Mouse (Mus musculus) A20 (cell line): Measurements from ENCODE around the gene Fcgr1.
"Not testable (repeated sequence)": the region's sequence is repeated elsewhere in the genome, so short reads cannot be mapped to it uniquely, and the experiment has no call there.

Experiments
- DNase-seq: peaks from one replicate; pipeline ENCODE4 v3.0.0-alpha.2; 2011; ENCODE audit warnings: low read depth, low spot score

The Fcgr1 gene

GRCm38 (mm10) chr3:96273591-96274465 lies 19.9 kb downstream of the Fcgr1 start:
- DNase-seq = peak; percentile 80

GRCm38 (mm10) chr3:96269511-96270474 lies 24.0 kb downstream of the Fcgr1 start, which contains the start of gene Hist2h2bb:
Hist2h2bb (plus strand) TSS chr3:96269752.
- peak; percentile 98 for DNase-seq

- DNase-seq = not testable (repeated sequence)
Measured at GRCm38 (mm10) chr3:96268776-96269378, 24.9 kb downstream of the Fcgr1 start.

DNA sequence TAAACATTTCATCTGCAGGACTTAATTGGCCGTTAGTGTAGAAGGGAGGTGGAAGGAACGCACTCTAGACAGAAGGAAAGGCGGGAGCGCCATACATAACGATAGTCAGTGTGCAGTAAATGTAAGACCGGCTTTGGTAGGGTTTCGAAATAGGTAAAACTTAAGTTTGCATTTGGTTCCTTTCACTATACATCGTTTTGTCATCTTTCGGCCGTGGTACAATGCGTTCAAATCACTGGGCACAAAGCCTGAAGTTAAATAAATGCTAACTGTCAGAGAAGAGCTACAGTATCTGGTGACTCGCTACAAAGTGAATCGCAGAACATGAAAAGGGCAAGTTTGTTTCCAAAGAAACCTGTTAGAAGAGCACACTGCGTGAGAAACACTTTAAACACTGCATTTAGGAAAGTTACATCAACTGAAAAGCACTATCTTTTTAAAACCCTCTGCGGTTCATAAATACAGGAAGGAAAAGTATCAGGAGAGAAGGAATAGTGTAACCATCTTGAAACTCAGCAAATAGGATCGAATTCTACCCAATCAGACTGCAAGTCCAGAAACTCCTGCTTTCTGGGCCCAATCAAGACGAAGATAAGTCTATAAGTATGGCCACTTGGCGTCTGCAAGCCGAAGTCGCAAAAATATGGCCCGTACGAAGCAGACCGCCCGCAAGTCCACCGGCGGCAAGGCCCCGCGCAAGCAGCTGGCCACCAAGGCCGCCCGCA lies 25.6 kb downstream of the Fcgr1 start, which contains the start of gene Hist2h3b:
Hist2h3b (plus strand) TSS at position 604 of the 725 bp plus-strand sequence.
- DNase-seq = peak; percentile 92

GRCm38 (mm10) chr3:96267541-96267940 lies 26.2 kb downstream of the Fcgr1 start:
- peak; percentile 24 for DNase-seq

- DNase-seq = peak; percentile 58
Measured at GRCm38 (mm10) chr3:96266132-96266710, 27.5 kb downstream of the Fcgr1 start.

DNA sequence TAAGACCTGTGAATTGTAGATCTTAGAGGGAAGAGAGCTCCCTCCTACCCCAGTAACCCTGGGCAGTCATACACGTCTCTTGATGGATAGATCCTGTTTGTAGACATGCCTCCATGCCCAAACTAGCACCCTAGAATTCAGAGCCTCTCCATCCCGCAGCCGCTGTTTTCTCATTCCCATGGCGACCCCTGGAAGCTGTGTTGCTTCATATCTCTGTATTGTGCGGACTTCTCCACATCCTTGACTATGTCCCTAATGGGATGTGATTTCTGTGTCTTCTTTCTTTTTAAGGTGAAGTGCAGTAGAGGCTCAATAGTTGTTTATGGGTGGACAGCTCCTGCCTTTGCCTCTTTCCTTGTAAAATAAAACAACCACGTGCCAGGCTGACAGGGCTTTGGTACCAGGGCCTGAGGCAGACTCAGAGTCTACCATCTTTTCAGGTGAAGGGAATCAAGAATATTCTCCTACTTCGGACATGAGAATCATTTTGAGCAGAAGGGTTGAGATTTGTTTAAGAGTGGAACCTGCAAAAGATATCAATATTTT lies 29.3 kb downstream of the Fcgr1 start:
- DNase-seq = no peak

DNA sequence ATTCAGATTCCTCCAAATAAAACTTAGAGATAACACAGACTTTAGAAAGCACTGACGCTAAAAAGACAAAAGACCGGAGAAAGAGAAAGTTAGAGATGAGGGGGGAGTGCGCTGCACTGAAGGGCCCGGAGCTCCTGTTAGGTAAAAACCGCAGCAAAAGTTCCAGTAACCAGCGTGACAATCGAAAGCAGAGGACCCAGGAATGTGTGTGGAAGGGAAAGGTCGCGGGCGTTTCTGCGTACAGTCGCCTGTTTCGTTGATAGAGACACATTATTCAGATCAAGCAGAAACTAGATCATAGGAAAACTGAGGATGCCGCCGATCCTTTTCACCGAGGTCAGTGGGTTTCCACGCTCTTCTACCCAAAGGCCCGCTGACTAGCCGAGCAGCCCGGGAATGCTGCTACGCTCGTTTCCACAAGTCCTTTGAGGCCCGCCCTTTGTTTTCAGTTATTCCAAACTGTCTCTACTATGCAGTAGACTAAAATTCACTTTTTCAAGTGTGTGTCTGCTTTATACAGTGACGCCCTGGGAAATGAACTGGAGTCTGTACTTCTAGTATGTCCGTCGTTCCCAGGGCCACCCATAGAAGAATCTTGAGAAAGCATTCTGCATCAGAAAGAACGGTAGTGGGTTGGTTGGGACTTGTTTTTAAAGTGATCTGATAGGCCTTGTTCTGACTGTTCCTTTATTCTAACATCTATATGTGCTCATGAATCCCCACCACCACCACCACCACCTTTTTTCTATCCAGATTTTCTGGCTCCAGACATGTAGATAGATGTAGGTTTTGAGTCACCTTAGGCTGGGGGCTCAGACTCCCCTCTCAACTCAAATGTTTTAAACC lies 30.0 kb downstream of the Fcgr1 start:
- no peak for DNase-seq

DNA sequence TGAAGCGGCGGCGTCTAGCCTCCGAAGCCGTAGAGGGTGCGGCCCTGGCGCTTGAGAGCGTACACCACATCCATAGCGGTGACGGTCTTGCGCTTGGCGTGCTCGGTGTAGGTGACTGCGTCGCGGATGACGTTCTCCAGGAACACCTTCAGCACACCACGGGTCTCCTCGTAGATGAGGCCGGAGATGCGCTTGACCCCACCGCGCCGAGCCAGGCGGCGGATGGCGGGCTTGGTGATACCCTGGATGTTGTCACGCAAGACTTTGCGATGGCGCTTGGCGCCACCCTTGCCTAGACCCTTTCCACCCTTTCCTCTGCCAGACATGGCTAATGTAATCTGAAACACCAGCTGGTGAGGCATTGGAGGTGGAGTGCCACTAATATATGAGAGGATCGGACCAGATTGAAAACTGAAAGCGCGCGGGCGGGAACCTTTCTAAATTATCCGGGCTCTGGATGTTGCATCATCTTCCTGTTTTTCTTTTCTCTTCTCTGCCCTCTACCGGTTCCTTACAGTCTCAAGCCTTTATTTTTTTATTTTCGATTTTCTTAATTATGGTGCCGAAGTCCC lies 30.7 kb downstream of the Fcgr1 start, which contains the start of gene Hist2h4:
Hist2h4 (minus strand) TSS at position 333 of the 572 bp plus-strand sequence.
- DNase-seq = peak; percentile 98

DNA sequence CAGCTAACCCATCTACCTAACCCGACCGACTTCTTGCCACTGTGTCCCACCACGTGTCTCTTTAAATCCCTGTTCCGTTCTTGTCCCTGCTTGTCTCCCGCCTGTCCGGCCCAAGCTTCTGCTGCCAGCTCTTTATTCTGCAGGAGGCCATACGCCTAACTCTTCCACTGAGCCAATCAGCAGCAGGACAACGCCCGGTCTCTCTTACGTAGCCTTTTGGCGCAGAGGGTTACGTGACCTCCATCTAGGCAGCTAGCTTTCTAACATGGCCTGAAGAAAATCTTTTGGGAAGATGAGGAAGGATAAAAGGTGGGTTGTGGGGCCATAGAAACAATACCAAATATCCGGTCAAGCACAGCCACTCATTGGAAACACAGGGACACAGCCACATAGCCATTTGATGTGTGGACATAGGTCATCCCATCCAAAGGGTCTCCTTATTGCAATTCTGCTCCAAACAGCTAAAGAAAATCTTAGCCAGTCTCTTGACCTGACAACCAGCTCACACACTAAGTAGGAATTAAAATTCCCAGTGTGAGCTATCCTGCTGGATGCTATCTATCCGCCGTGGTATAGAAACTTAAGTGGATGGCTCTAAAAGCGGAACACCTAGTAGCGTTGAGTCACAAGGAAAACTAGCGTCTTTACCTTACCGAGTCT lies 31.4 kb downstream of the Fcgr1 start:
- DNase-seq = peak; percentile 81

GRCm38 (mm10) chr3:96261623-96262022 lies 32.1 kb downstream of the Fcgr1 start:
- DNase-seq = peak; percentile 53

DNA sequence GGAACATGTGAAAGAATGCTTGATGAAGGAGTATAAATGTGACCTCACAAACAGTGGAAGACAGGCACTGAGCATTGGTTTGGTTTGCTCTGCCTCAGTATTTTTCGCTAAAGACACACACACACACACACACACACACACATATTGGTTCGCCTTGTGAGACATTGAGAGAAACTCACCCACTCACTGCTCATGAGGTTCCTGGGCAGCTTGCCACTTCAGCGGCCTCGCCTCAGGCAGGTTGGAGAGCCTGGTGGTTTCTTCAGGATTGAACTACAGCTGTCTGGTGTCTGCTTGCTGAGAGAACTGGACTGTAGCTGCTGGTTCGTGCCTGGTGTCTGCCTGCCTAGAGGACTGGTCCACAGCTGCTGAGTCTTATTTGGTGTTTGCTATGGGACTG lies 33.5 kb downstream of the Fcgr1 start:
- DNase-seq = no peak

DNA sequence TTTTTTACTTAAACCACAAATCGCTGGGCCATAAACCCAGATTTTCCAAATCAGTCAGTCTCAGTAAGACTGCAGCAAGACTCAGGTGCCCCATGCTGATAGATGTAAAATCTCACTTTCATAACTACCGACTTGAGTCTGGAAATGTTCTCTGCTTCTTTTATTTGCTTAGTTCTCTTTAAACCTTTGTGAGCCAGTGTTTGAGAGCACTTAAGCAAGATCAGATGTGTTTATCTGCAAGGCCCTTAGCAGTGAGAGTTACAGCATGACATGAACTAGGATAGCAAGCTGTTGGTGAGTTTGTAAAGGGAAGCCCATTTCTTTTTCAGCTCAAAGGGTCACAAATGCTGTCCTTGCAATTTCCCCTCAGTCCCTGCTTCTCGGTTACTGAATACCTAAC lies 36.6 kb downstream of the Fcgr1 start:
- no peak for DNase-seq

GRCm38 (mm10) chr3:96255926-96256593 lies 37.7 kb downstream of the Fcgr1 start:
- no peak for DNase-seq

GRCm38 (mm10) chr3:96254683-96255355 lies 39.0 kb downstream of the Fcgr1 start:
- DNase-seq = no peak

- no peak for DNase-seq
Measured at GRCm38 (mm10) chr3:96251787-96252186, 42.0 kb downstream of the Fcgr1 start.

DNA sequence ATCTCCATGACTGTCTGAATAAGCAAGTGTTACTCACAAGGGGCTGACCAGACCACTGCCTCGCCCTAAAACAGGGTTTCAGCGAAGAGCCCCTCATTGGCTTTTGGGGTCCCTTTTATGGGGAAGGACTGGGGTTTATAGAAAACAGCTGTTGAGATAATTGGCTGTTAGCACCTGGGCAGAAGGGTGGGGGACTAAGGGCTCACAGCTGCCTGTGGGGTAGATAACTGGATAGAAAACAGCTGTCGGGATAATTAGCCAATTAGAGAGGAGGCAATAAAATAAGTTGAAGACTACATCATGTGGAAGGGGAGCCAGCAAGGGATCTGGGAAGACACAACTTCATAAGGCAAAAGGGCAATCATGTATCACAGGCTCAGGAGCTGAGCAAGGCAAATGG lies 42.9 kb downstream of the Fcgr1 start:
- DNase-seq = peak; percentile 26
